Mouse (Mus musculus) liver, embryonic 12.5 days (tissue): ENCODE measurements around the gene A730009L09Rik. TPM values are rescaled to one million over a fixed set of nuclear protein-coding genes. Genes with fewer than 3 reads are reported as not detected.

ENCODE experiments used
- polyA plus RNA-seq: library from polyadenylated mRNA; unstranded; fragments of >200 nt; fragmentation: Nextera tagmentation; extraction: Ambion mirVana; gene quantifications from 2 replicates; pipeline ENCODE4 v1.2.1, GENCODE M21; 2016

Gene A730009L09Rik
- polyA plus RNA-seq, 1 experiment from 2014 or later = not detected

Other genes with a start within 250 kb of the A730009L09Rik start
- 33.3 and 33.4 TPM in 2 replicates for gene Mrpl39, start 220.6 kb downstream of the A730009L09Rik start, polyA plus RNA-seq